Mouse (Mus musculus): ENCODE results near the gene Sirt1.

GRCm38 (mm10) chr10:63344751-63345150 is 36.8 kb downstream of the Sirt1 start:
- TF ChIP-seq CTCF (IDR thresholded peaks at IDR 0.05; ENCODE audit: low read depth) (no peak), EP300 (IDR thresholded peaks at IDR 0.05; ENCODE audit: low read depth) (no peak)
